Mouse (Mus musculus): ENCODE measurements at regions not wholly inside any gene's neighbourhood (a gene's known extent, or its start where the extent isn't known, plus 50 kb on each side); places are given as distances from the start of the nearest gene placed in this dataset.

DNA sequence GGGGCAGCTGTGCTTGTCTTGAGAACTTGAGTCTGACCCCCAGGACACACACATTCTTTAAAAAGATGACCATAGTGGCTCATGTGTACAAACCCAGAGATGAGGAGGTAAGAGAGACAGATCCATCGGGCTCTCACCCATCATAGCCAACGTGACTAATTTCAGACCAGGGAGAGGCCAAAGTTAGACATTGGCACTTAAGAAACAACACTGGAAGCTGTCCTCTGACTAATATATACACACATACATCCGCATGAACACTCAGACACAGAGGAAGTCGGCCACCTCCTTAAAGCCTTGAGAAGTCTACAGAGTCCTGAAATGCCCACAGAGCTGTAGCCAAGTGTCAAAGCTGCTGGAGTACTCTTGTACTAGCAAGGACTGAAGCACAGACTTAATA is 74.4 kb upstream of the Phlpp1 start:
- TF ChIP-seq EP300 (IDR thresholded peaks at IDR 0.05) (peak; percentile 52; the same call in 1 of the 2 replicates), CTCF (IDR thresholded peaks at IDR 0.05) (no peak)
